In the genomic region with DNA sequence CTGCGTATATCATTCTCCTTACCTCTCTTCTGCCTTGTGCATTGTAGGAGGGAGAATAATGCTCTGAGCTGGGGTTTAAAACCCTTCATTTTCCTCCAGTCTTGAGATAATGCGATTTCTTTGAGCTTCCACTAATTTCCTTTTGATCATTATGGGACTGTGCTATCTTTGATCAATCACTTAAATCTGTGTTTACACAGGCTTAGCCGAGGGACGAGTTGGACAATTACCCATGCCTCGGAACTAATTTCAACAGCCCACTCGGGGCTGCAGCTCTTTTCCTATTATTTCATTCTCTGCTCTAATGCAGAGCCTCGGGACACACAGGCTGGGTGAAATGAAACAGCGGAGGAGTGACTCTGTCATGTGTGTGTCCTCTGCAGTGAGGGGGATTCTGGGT, we compare ENCODE assay signal across 29 mouse cellular contexts.
DNase-seq lines count a peak whose midpoint lies in the region; ATAC-seq and TF ChIP-seq lines count a peak whose summit lies in the region.
"Had no signal": no experiment of that assay in that cellular context is flagged by ENCODE, and none has a peak within 500 bp of the region (broad histone marks: within the 10 kb centered on the region; RNA-seq: fewer than 3 reads in every experiment).

No protein-coding gene starts in this region.

- DNase-seq in heart, adult 11 months: peak; percentile 40
- DNase-seq in heart, postnatal 25 days (ENCODE audit: low spot score): no peak
- DNase-seq in midbrain, embryonic 11.5 days (ENCODE audit: low spot score, missing footprints): no peak
- DNase-seq in midbrain, embryonic 14.5 days: peak; percentile 43
- DNase-seq in midbrain, embryonic 10.5 days (ENCODE audit: low spot score): no peak
- DNase-seq in brain, embryonic 14.5 days (ENCODE audit: low read depth): peak; percentile 41
- DNase-seq: adrenal gland, adult 8-10 months; adrenal gland, postnatal 14 days; adrenal gland, postnatal 36 days; B cell, adult 2 months; cerebellum, adult 11 months; cerebellum, adult 18-20 months; cerebellum, adult 8-10 months; cerebellum, adult 9-11 months; cerebellum, postnatal 14 days; cerebellum, postnatal 36 days; embryo, embryonic 11 days had no signal

- H3K9ac ChIP-seq in midbrain, embryonic 11.5 days (ENCODE audit: low read length): no peak overlapping the region
- no peak overlapping the region for H3K9ac ChIP-seq in midbrain, embryonic 15.5 days
- H3K9ac ChIP-seq in midbrain, embryonic 14.5 days (replicated peaks; ENCODE audit: low read length): no peak overlapping the region
- H3K9ac ChIP-seq: embryonic facial prominence, embryonic 13.5 days; embryonic facial prominence, embryonic 15.5 days; forebrain, embryonic 13.5 days; forebrain, embryonic 15.5 days had no signal

- 33% methylated on average over 8 of the region's 8 CpGs for WGBS in midbrain, embryonic 11.5 days
- WGBS in midbrain, embryonic 15.5 days: 19% methylated on average over 8 of the region's 8 CpGs
- 22% methylated on average over 8 of the region's 8 CpGs for WGBS in midbrain, embryonic 14.5 days
- 44% methylated on average over 8 of the region's 8 CpGs for WGBS in midbrain, embryonic 10.5 days

- no peak overlapping the region for H3K4me3 ChIP-seq in midbrain, embryonic 11.5 days (ENCODE audit: low read depth, low read length)
- no peak overlapping the region for H3K4me3 ChIP-seq in midbrain, embryonic 15.5 days
- no peak overlapping the region for H3K4me3 ChIP-seq in midbrain, embryonic 14.5 days (replicated peaks; ENCODE audit: low read depth, low read length)
- H3K4me3 ChIP-seq in midbrain, embryonic 10.5 days: no peak overlapping the region
- H3K4me3 ChIP-seq: embryonic facial prominence, embryonic 13.5 days; embryonic facial prominence, embryonic 15.5 days; erythroblast, embryonic 14.5 days; forebrain, embryonic 10.5 days; forebrain, embryonic 13.5 days; forebrain, embryonic 15.5 days had no signal

- H3K4me1 ChIP-seq in midbrain, embryonic 11.5 days (ENCODE audit: control insufficient read depth, insufficient read depth, low read length): no peaks in the 10 kb centered on the region
- H3K4me1 ChIP-seq in midbrain, embryonic 15.5 days: peaks cover 10% of the 10 kb centered on the region; the same call in 1 of the 2 replicates
- H3K4me1 ChIP-seq in midbrain, embryonic 14.5 days (ENCODE audit: control insufficient read depth, insufficient read depth, low read length): peaks cover 12% of the 10 kb centered on the region; the same call in 1 of the 2 replicates
- peaks cover 8% of the 10 kb centered on the region; the same call in 1 of the 2 replicates for H3K4me1 ChIP-seq in midbrain, embryonic 10.5 days
- H3K4me1 ChIP-seq: embryonic facial prominence, embryonic 13.5 days; embryonic facial prominence, embryonic 15.5 days; forebrain, embryonic 10.5 days had no signal

- H3K36me3 ChIP-seq in midbrain, embryonic 11.5 days (ENCODE audit: control insufficient read depth, insufficient read depth, low read length): no peaks in the 10 kb centered on the region
- no peaks in the 10 kb centered on the region for H3K36me3 ChIP-seq in midbrain, embryonic 15.5 days (replicated peaks)
- H3K36me3 ChIP-seq in midbrain, embryonic 14.5 days (ENCODE audit: control insufficient read depth, insufficient read depth, low read length): no peaks in the 10 kb centered on the region
- no peaks in the 10 kb centered on the region for H3K36me3 ChIP-seq in midbrain, embryonic 10.5 days
- H3K36me3 ChIP-seq: embryonic facial prominence, embryonic 13.5 days; embryonic facial prominence, embryonic 15.5 days; forebrain, embryonic 10.5 days; forebrain, embryonic 15.5 days; G1E had no signal

- ATAC-seq in midbrain, embryonic 11.5 days (ENCODE audit: low FRiP score): peak; percentile 52; the same call in 1 of the 2 replicates
- ATAC-seq in midbrain, embryonic 15.5 days (replicated peaks): no peak
- no peak for ATAC-seq in midbrain, embryonic 14.5 days (ENCODE audit: low FRiP score, low TSS enrichment)
- ATAC-seq: activated CD4-positive, CD25-positive, alpha-beta regulatory T cell, adult 4 months; CD4-positive, CD25-positive, alpha-beta regulatory T cell, adult 4 months; forebrain, embryonic 13.5 days; forebrain, embryonic 15.5 days; Patski had no signal

- H3K27me3 ChIP-seq in midbrain, embryonic 11.5 days (ENCODE audit: control insufficient read depth, insufficient read depth, low read length): no peaks in the 10 kb centered on the region
- H3K27me3 ChIP-seq in midbrain, embryonic 15.5 days (replicated peaks): no peaks in the 10 kb centered on the region
- H3K27me3 ChIP-seq in midbrain, embryonic 14.5 days (ENCODE audit: control insufficient read depth, insufficient read depth, low read length): no peaks in the 10 kb centered on the region
- H3K27me3 ChIP-seq in midbrain, embryonic 10.5 days (ENCODE audit: low read depth, poor library complexity, severe bottlenecking): no peaks in the 10 kb centered on the region
- H3K27me3 ChIP-seq: CH12.LX; embryonic facial prominence, embryonic 13.5 days; embryonic facial prominence, embryonic 15.5 days; forebrain, embryonic 13.5 days; forebrain, embryonic 15.5 days; Patski had no signal

- intact Hi-C loops in heart, postnatal 25 days (cut with DNase I): no loop called here

- TF ChIP-seq CTCF in brain, embryonic 14.5 days (IDR thresholded peaks at IDR 0.05; ENCODE audit: borderline replicate concordance, extremely low read depth, insufficient read depth, insufficient read length): no peak

- no peak overlapping the region for H3K27ac ChIP-seq in midbrain, embryonic 11.5 days (ENCODE audit: low read depth, low read length)
- no peak overlapping the region for H3K27ac ChIP-seq in midbrain, embryonic 15.5 days
- 0 out of 2 replicates have a peak overlapping the region, but pooled peaks have one; percentile 20 for H3K27ac ChIP-seq in midbrain, embryonic 14.5 days (replicated peaks; ENCODE audit: low read depth, low read length)
- H3K27ac ChIP-seq in midbrain, embryonic 10.5 days (replicated peaks): no peak overlapping the region
- H3K27ac ChIP-seq: embryonic facial prominence, embryonic 13.5 days; embryonic facial prominence, embryonic 15.5 days; forebrain, embryonic 10.5 days; forebrain, embryonic 13.5 days; forebrain, embryonic 15.5 days had no signal

- H3K4me2 ChIP-seq in midbrain, embryonic 11.5 days: no peak overlapping the region
- H3K4me2 ChIP-seq in midbrain, embryonic 15.5 days: no peak overlapping the region
- peak overlapping the region; percentile 3; the same call in 1 of the 2 replicates for H3K4me2 ChIP-seq in midbrain, embryonic 14.5 days (ENCODE audit: low read length)
- H3K4me2 ChIP-seq: embryonic facial prominence, embryonic 13.5 days; embryonic facial prominence, embryonic 15.5 days; forebrain, embryonic 13.5 days; forebrain, embryonic 15.5 days had no signal

- TF ChIP-seq POLR2A in brain, embryonic 14.5 days (IDR thresholded peaks at IDR 0.05; ENCODE audit: borderline replicate concordance, extremely low read depth, insufficient read depth, insufficient read length, poor library complexity, severe bottlenecking): no peak

- H3K9me3 ChIP-seq in midbrain, embryonic 11.5 days (ENCODE audit: control insufficient read depth, low read length): no peaks in the 10 kb centered on the region
- no peaks in the 10 kb centered on the region for H3K9me3 ChIP-seq in midbrain, embryonic 15.5 days
- H3K9me3 ChIP-seq in midbrain, embryonic 14.5 days (ENCODE audit: control insufficient read depth, low read length): no peaks in the 10 kb centered on the region
- H3K9me3 ChIP-seq in midbrain, embryonic 10.5 days (replicated peaks): 0 out of 2 replicates have a peak, but pooled peaks cover 2% of the 10 kb centered on the region
- H3K9me3 ChIP-seq: embryonic facial prominence, embryonic 13.5 days; forebrain, embryonic 13.5 days; G1E had no signal

Comparison
In these comparisons a context has a peak if more than half of its experiments do, and no peak if none do; other contexts are left out.
1. DNase-seq: peak in heart, adult 11 months (single experiment), midbrain, embryonic 14.5 days (single experiment) and brain, embryonic 14.5 days (single experiment); none in heart, postnatal 25 days (single experiment), midbrain, embryonic 11.5 days (single experiment) and midbrain, embryonic 10.5 days (single experiment).